Mouse (Mus musculus) brain, embryonic 18.5 days (tissue): ENCODE measurements around the gene Zrsr1.
A peak's percentile ranks its signal among the peaks of the same experiment; 100 is the strongest.

Source experiments
- DNase-seq: peaks from one replicate; pipeline ENCODE4 v3.0.0-alpha.2; 2012; ENCODE audit warnings: low read depth, low spot score

Gene Zrsr1

DNA sequence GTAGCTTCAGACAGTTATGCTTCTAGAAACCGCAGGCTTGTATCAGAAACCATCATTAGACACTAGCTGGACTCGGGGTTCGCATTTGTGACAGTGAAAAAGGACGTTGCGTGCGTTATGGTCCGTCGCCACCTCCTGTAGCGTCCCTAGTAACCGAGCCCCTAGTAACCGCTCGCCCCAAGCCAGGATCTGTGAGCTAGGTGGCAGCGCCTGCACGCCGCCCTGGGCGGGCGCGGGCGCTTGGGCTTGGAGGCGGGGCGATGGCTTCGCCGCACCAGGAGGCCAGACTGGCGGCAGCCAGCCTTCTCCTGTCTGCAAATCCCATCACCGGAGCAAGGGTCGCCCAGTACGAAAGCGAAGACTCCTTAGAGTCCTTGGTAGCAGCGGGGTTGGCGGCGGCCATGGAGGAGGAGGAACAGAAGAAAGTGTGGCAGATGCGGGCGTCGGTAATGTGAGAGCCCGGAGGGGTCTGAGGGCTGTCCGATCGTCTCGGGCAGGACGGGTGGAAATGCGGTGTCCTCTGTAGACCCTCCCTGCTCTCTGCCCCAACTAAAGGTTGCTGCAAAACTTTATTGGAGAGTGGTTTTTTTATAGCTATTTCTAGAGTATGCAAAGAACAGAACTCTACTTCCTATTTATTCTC is 36.5 kb downstream of the Zrsr1 start:
- peak; percentile 74 for DNase-seq

- no peak for DNase-seq
Observed at GRCm38 (mm10) chr11:23008824-23009200, 37.0 kb downstream of the Zrsr1 start.

GRCm38 (mm10) chr11:23013096-23013495 is 41.3 kb downstream of the Zrsr1 start:
- no peak for DNase-seq

DNA sequence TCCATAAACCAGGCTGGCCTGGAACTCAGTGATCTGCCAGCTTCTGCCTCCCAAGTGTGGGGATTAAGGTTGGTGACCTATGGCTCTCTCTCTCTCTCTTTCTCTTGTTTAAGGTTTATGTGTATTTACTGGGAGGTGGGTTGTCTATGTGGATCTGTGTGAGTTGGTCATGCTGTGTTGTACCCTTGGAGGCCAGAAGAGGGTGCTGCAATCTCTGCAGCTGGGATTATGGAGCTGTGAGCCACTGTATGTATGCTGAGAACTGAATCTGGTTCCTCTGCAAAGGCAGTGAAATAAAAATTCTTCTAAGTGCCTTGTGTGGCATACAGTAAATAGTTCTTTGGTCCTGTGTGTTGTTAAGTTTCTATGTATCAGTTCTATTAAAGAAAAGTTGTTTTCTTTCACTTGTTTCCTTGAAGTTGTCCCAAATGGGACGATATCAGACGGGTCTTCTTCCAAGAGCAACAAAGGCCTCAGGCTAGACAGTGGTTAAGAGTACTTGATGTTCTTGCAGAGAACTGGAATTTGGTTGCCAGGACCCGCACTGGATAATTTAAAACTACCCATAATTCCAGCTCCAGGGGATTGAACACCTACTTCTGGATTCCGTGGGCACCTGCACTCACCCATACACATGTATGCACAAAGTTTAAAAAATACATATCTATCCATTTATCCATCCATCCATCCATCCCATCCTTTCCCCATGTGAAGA is 41.9 kb downstream of the Zrsr1 start:
- DNase-seq = no peak

GRCm38 (mm10) chr11:23014996-23015395 is 43.2 kb downstream of the Zrsr1 start:
- no peak for DNase-seq

DNA sequence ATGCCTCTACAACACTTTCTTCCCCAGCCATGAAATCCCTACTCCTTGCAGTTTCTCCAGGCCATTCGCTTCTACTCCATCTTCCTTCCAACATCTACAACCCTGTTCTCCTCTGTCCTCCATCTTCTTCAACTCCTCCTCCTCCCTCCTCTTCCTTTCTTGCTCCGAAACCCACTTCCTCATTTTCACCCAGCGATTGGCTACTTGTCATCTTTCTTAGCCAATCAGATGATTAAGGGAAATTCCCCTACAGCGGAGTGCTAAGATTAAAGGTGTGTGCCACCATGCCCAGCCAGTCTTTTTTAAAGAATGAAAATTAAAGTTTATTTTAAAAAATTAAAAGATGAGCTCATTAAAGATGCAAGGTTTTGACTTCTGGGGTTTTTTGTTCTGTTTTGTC is 46.1 kb downstream of the Zrsr1 start:
- DNase-seq = no peak

DNA sequence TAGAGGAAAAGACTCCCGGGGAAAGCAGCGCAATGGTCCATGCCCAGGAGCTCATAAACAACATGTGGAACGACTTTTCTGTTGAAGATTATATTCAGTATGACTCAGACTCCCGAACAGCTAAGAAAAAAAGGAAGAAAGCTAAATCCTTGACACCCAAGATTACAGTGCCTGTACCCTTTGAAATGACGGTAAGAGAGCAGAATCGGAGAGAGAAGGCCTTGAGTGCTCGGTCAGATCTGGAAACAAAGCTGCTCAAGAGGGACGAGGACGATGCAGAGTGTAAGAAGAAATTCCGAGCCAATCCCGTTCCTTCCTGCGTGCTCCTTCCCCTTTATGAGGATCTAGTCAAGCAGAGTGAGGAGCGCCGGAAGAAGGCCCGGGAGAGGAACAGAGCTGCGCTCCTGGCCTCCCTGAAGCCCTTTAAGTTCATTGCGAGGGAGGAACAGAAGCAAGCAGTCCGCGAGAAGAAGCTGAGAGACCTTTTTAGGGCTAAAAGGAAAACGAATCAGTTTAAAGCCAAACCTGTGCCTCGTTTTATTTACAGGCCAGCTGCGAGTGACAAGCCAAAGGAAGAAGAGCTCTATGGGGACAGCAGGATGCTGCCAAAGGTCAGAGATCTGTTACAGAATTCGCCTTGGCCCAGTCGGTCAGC is 48.4 kb downstream of the Zrsr1 start:
- DNase-seq = no peak

DNA sequence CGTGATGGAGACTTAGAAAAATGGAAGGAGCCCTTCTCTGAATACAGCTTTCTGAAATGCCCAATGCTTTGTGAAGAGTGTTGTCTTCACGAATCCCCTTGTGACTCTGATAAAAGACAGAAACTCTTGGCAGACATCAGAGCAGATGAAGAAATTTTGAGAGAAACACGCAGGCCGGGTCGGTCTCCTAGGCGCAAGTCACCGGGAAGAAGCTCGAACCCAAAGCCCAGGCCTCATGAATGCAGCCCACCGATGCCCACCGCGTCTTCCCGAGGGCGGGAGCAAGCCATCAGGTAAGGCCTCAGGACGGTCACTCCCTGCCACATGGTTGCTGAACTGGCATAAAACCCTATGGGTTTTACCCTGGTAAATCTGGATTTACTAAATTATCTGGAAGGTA is 49.0 kb downstream of the Zrsr1 start:
- no peak for DNase-seq

DNA sequence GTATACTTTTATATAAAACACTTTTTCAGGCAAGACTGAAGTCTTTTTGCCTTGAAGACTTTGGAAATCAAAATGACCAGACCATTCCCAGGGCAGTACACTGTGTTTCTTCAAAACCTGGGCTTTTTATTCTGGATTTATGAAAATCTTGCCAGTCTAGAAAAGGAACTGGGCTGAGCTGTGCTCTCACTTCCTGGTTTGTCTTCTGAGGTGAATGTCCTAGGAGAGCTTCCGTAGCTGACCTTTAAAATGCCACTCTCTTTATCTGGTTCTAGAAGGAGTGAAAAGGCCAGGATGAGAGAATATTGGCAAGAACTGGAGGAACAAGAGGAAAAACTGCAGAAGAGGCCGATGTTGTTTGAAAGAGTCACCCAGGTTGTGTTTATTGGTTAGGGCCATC is 51.4 kb downstream of the Zrsr1 start:
- DNase-seq = no peak

DNA sequence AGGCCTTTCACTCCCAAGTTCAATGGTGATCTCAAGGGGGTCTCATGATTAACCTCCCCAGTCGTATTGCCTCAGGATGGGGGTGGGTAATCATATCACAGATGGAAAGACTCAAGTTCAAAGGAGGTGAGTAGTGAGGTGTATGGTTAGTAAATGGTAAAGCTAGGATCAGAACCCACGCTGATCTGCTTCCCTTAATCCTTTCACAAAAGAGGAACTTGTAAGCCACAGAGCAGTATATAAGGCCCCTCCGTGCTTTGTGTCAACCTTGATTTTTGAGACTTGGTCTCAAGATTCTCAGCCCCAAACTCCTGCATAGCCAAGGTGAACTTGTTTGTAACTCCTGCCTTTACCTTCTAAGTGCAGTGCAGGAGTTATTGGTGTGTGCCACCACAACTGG is 52.4 kb downstream of the Zrsr1 start:
- no peak for DNase-seq
